Mouse (Mus musculus) limb, embryonic 14.5 days (tissue): Measurements from ENCODE around the gene Rps6ka1. TPM values are rescaled to one million over a fixed set of nuclear protein-coding genes. Genes with fewer than 3 reads are reported as not detected.

Source experiments
- ATAC-seq: fragments of 200-750 bp; cut with Nextera tagmentation; 2 replicates; pipeline ENCODE4 v1.8.0; 2017; ENCODE audit warnings: low read depth, moderate number of reproducible peaks, moderate TSS enrichment; ENCODE audit not compliant: low FRiP score
- DNase-seq: peaks from one replicate; pipeline ENCODE4 v3.0.0-alpha.2; 2015; ENCODE audit warnings: low spot score
- H3K27ac ChIP-seq: fragments of 300-500 bp; sonication (generic); replicated peaks from 2 replicates; pipeline ENCODE4 v1.5.1; 2014; ENCODE audit warnings: low read depth, mild to moderate bottlenecking, low read length, moderate library complexity, mixed read lengths
- H3K27me3 ChIP-seq: fragments of 300-500 bp; sonication (generic); 2 replicates; pipeline ENCODE4 v1.6.1; 2014; ENCODE audit warnings: low read length, mixed read lengths; ENCODE audit not compliant: control insufficient read depth, insufficient read depth
- H3K36me3 ChIP-seq: fragments of 300-500 bp; sonication (generic); 2 replicates; pipeline ENCODE4 v1.6.1; 2014; ENCODE audit warnings: mild to moderate bottlenecking, low read length, moderate library complexity, mixed read lengths; ENCODE audit not compliant: control insufficient read depth, insufficient read depth
- H3K4me1 ChIP-seq: fragments of 300-500 bp; sonication (generic); 2 replicates; pipeline ENCODE4 v1.6.1; 2014; ENCODE audit warnings: antibody characterized with exemption, low read length, mixed read lengths; ENCODE audit not compliant: control insufficient read depth, insufficient read depth
- H3K4me2 ChIP-seq: fragments of 300-500 bp; sonication (generic); replicated peaks from 2 replicates; pipeline ENCODE4 v1.6.1; 2014; ENCODE audit warnings: low read depth, mild to moderate bottlenecking, low read length, moderate library complexity; ENCODE audit not compliant: severe bottlenecking
- H3K4me3 ChIP-seq: fragments of 300-500 bp; sonication (generic); replicated peaks from 2 replicates; pipeline ENCODE4 v1.5.1; 2014; ENCODE audit warnings: low read length
- H3K9ac ChIP-seq: fragments of 300-500 bp; sonication (generic); 2 replicates; pipeline ENCODE4 v1.6.1; 2014; ENCODE audit warnings: mild to moderate bottlenecking, low read depth, low read length, moderate library complexity; ENCODE audit not compliant: severe bottlenecking
- H3K9me3 ChIP-seq: fragments of 300-500 bp; sonication (generic); 2 replicates; pipeline ENCODE4 v1.6.1; 2016; ENCODE audit warnings: low read length; ENCODE audit not compliant: control insufficient read depth
- POLR2A ChIP-seq: fragments of 200-500 bp; IDR thresholded peaks from 2 replicates; pipeline ENCODE4 v1.8.0; 2012; ENCODE audit warnings: inconsistent platforms, mild to moderate bottlenecking, moderate library complexity, borderline replicate concordance; ENCODE audit not compliant: insufficient read depth, insufficient read length; ENCODE audit errors: extremely low read depth
- WGBS: fragments of 180-500 bp; shearing (Covaris S2); extraction: QIAGEN DNeasy Blood & Tissue Kit; methylation state at CpG from one replicate; pipeline ENCODE4 v1.1.7; 2014; 5-methylcytosine and 5-hydroxymethylcytosine counted together
- polyA plus RNA-seq, 2 experiments: library from polyadenylated mRNA; depleted of rRNA in 1 of 2; stranded (reverse) in 1 of 2; unstranded in 1 of 2; fragments of >200 nt; fragmentation: Nextera tagmentation in 1 of 2; extraction: Ambion mirVana in 1 of 2; gene quantifications; 2 replicates each; pipeline versions ENCODE4 v1.2.1 to v1.2.3; 2012 to 2014

The Rps6ka1 gene
- polyA plus RNA-seq, 2 experiments, result 25.1 to 33.8 TPM

DNA sequence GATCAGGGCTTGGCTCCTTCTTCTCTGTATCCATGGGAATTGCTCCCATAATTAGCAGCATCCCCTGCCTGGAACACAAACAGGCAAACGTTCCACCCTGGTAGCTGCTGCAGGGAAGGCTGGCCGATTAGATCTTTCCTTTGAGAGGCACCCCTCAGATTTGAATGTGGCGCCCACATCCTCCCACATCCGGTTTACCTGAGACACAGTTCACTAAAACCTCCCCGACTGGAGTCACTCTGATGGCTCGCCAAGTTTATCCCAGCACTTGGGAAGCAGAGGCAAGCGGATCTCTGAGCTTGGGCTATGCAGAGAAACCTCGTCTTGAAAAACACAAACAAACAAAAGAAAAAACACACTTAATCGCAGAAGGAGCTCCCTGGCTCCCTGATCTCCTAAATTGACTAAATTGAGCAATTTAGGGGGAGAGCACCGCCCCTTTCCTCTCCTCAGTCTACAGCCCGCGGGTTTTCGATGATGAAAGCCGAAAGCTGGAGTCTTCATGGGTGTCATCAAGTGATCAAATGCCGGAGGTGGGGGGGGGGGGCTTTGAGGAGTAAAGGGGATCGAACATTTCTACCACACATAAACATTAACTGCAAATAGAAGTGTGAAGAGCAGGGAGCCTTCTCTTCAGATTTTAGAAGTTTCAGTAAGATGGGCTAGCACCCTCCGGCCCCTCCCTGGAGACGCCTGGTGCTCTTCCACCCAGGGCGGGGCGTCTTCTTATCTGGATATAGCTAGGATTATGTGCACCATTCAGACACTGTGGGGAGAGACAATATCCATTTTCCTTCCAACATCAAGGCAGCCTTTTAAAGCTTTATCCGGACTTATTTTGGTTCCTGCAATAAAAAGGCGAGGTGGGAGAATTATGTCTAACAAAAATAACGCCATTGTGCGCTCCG lies 59.5 kb downstream of the Rps6ka1 start:
- H3K4me2 ChIP-seq, result 0 out of 2 replicates have a peak overlapping the region, but pooled peaks have one; percentile 8
- H3K9me3 ChIP-seq, result no peaks in the 10 kb centered on the region
- peaks cover 12% of the 10 kb centered on the region for H3K4me1 ChIP-seq
- ATAC-seq (no peak), DNase-seq (no peak)
- H3K27me3 ChIP-seq, result no peaks in the 10 kb centered on the region
- WGBS, result 17% methylated on average over 25 of the region's 25 CpGs
- H3K27ac ChIP-seq, result no peak overlapping the region
- no peaks in the 10 kb centered on the region for H3K36me3 ChIP-seq
- H3K9ac ChIP-seq, result no peak overlapping the region
- no peak for TF ChIP-seq POLR2A
- H3K4me3 ChIP-seq, result no peak overlapping the region

- ATAC-seq (no peak), DNase-seq (no peak)
- Histone ChIP-seq H3K9ac (no peak overlapping the region), H3K27ac (no peak overlapping the region), H3K27me3 (no peaks in the 10 kb centered on the region), H3K4me2 (no peak overlapping the region), H3K36me3 (no peaks in the 10 kb centered on the region), H3K4me1 (peaks cover 12% of the 10 kb centered on the region), H3K9me3 (no peaks in the 10 kb centered on the region), H3K4me3 (no peak overlapping the region)
- TF ChIP-seq POLR2A, result no peak
- WGBS, result 65% methylated on average over 6 of the region's 6 CpGs
Measured at GRCm38 (mm10) chr4:133827354-133827753, 60.2 kb downstream of the Rps6ka1 start.

DNA sequence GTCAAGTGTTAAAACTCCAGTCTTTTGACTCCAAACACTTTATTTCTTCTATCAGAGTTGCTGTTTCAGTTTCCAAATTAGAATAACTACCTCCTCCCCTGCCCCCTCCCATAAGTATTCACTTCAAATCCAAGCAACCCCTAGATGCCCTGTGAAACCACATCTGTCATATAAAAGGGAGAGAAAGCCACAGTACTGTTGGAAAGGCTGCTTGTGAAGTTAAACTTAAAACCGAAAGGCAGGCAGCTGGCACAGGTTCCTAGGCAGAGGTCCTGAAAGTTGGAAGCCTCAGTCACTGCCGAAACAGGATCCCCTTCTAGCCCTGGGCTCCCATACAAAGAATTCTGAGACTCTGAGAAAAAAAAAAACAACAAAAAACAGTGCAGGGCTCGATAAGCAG lies 61.9 kb downstream of the Rps6ka1 start:
- ATAC-seq (no peak), DNase-seq (no peak)
- H3K9ac ChIP-seq, result no peak overlapping the region
- no peaks in the 10 kb centered on the region for H3K27me3 ChIP-seq
- 46% methylated on average over 3 of the region's 3 CpGs for WGBS
- no peak overlapping the region for H3K27ac ChIP-seq
- H3K9me3 ChIP-seq, result no peaks in the 10 kb centered on the region
- H3K4me3 ChIP-seq, result no peak overlapping the region
- H3K4me2 ChIP-seq, result no peak overlapping the region
- peaks cover 12% of the 10 kb centered on the region for H3K4me1 ChIP-seq
- TF ChIP-seq POLR2A, result no peak
- H3K36me3 ChIP-seq, result no peaks in the 10 kb centered on the region

DNA sequence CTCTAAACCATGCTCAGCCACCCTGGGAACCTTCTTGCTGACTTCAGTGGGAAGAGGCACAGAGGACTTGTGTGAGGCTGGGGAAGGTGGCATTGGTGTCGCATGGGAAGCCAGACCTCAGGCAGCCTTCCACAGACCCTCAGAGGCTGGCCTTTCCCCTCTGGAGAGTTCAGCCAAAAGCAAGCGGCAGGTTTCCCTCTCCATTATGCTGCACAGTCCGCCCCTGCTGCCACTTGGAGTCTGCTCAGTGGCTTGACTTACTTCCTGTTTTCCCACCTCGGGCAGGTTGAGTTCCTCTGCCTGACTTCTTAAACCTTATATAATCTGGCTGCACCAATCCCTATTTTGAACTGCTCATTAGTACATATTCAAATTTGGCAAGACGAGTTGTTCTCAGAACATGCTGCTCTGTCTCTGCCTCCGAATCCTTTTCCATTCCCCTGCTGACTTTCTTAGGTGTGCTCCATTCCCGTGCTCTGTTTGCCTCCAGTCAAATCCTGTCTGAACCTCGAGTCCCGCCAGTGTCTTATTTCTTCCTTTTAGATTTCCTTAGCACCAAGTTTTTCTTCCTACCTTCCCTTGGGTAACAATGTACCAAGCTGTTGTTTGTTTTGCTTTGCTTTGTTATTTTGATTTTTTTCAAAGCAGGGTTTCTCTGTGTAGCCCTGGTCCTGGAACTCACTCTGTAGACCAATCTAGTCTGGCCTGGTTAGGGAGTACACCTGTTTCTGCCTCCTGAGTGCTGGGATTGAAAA lies 66.6 kb downstream of the Rps6ka1 start:
- WGBS, result 48% methylated on average over 9 of the region's 9 CpGs
- H3K9ac ChIP-seq, result no peak overlapping the region
- no peaks in the 10 kb centered on the region for H3K27me3 ChIP-seq
- H3K9me3 ChIP-seq, result no peaks in the 10 kb centered on the region
- H3K27ac ChIP-seq, result no peak overlapping the region
- ATAC-seq (no peak), DNase-seq (no peak)
- no peak overlapping the region for H3K4me3 ChIP-seq
- peaks cover 6% of the 10 kb centered on the region; the same call in 1 of the 2 replicates for H3K4me1 ChIP-seq
- H3K4me2 ChIP-seq, result no peak overlapping the region
- no peaks in the 10 kb centered on the region for H3K36me3 ChIP-seq
- TF ChIP-seq POLR2A, result no peak

- H3K36me3 ChIP-seq, result no peaks in the 10 kb centered on the region
- TF ChIP-seq POLR2A, result no peak
- no peak overlapping the region for H3K4me2 ChIP-seq
- no peak overlapping the region for H3K27ac ChIP-seq
- no peak for DNase-seq
- H3K9me3 ChIP-seq, result no peaks in the 10 kb centered on the region
- H3K27me3 ChIP-seq, result no peaks in the 10 kb centered on the region
- 41% methylated on average over 4 of the region's 4 CpGs for WGBS
- H3K4me3 ChIP-seq, result no peak overlapping the region
- peaks cover 8% of the 10 kb centered on the region for H3K4me1 ChIP-seq
- ATAC-seq, result no peak
- no peak overlapping the region for H3K9ac ChIP-seq
Measured at GRCm38 (mm10) chr4:133820166-133820565, 67.4 kb downstream of the Rps6ka1 start.
